In genomic region chr8:119156454-119156921, GRCm38 (mm10) we compare ENCODE assay signal across 19 mouse cellular contexts.
A peak's percentile ranks its signal among the peaks of the same experiment; 100 is the strongest.
DNase-seq lines count a peak whose midpoint lies in the region; ATAC-seq and TF ChIP-seq lines count a peak whose summit lies in the region.
"Had no signal": no experiment of that assay in that cellular context is flagged by ENCODE, and none has a peak within 500 bp of the region (broad histone marks: within the 10 kb centered on the region; RNA-seq: fewer than 3 reads in every experiment).

No protein-coding gene starts in this region.

- no peak for TF ChIP-seq CTCF in hindbrain, postnatal 0 days (IDR thresholded peaks at IDR 0.05; ENCODE audit: low read depth)
- no peak for TF ChIP-seq CTCF in brain, embryonic 14.5 days (IDR thresholded peaks at IDR 0.05; ENCODE audit: borderline replicate concordance, extremely low read depth, insufficient read depth, insufficient read length)

- H3K9ac ChIP-seq in hindbrain, postnatal 0 days (replicated peaks; ENCODE audit: low read length): no peak overlapping the region
- H3K9ac ChIP-seq in hindbrain, embryonic 14.5 days: no peak overlapping the region
- H3K9ac ChIP-seq: forebrain, embryonic 12.5 days; limb, embryonic 13.5 days; liver, embryonic 12.5 days; midbrain, embryonic 13.5 days had no signal

- ATAC-seq in hindbrain, postnatal 0 days: peak; percentile 40
- ATAC-seq in hindbrain, embryonic 14.5 days (ENCODE audit: low FRiP score): no peak
- ATAC-seq: liver, embryonic 12.5 days had no signal

- H3K4me2 ChIP-seq in hindbrain, postnatal 0 days (ENCODE audit: low read depth, low read length): no peak overlapping the region
- no peak overlapping the region for H3K4me2 ChIP-seq in hindbrain, embryonic 14.5 days (replicated peaks)
- H3K4me2 ChIP-seq: forebrain, embryonic 12.5 days; heart, embryonic 11.5 days; limb, embryonic 13.5 days; liver, embryonic 12.5 days; midbrain, embryonic 13.5 days had no signal

- H3K27ac ChIP-seq in hindbrain, postnatal 0 days: no peak overlapping the region
- no peak overlapping the region for H3K27ac ChIP-seq in hindbrain, embryonic 14.5 days
- H3K27ac ChIP-seq: forebrain, embryonic 12.5 days; limb, embryonic 13.5 days; liver, embryonic 12.5 days; midbrain, embryonic 13.5 days had no signal

- no peaks in the 10 kb centered on the region for H3K36me3 ChIP-seq in hindbrain, postnatal 0 days (ENCODE audit: insufficient read depth, low read length)
- no peaks in the 10 kb centered on the region for H3K36me3 ChIP-seq in hindbrain, embryonic 14.5 days (replicated peaks; ENCODE audit: control insufficient read depth, insufficient read depth)
- H3K36me3 ChIP-seq: forebrain, embryonic 12.5 days; limb, embryonic 13.5 days; liver, embryonic 12.5 days; midbrain, embryonic 13.5 days had no signal

- no peak overlapping the region for H3K4me3 ChIP-seq in hindbrain, postnatal 0 days (ENCODE audit: low read length)
- H3K4me3 ChIP-seq in hindbrain, embryonic 14.5 days (replicated peaks; ENCODE audit: low read length): no peak overlapping the region
- H3K4me3 ChIP-seq: forebrain, embryonic 12.5 days; limb, embryonic 13.5 days; liver, embryonic 12.5 days; midbrain, embryonic 13.5 days had no signal

- DNase-seq in hindbrain, postnatal 0 days (ENCODE audit: low spot score): peak; percentile 65
- DNase-seq in hindbrain, embryonic 14.5 days (ENCODE audit: low spot score): no peak
- DNase-seq in brain, embryonic 14.5 days (ENCODE audit: low read depth): peak; percentile 54
- DNase-seq in layer of hippocampus, adult 18-20 months (ENCODE audit: low spot score in 2 of 2): peak; percentile 57 to 87
- peak; percentile 64 to 69 for DNase-seq in layer of hippocampus, postnatal 14 days (ENCODE audit: low spot score in 2 of 2)
- DNase-seq in kidney, postnatal 14 days: no peak
- DNase-seq in urinary bladder, postnatal 4 days (ENCODE audit: low spot score in 2 of 2): no peak
- DNase-seq: adrenal gland, adult 8-10 months; cerebellum, adult 8-10 months; gastrocnemius, postnatal 14 days; heart, adult 11 months; kidney, adult 11 months; lung, adult 2 months; thymus, postnatal 25 days had no signal

- 41% methylated on average over 6 of the region's 6 CpGs for WGBS in hindbrain, postnatal 0 days
- WGBS in hindbrain, embryonic 14.5 days: 47% methylated on average over 6 of the region's 6 CpGs

- no peaks in the 10 kb centered on the region for H3K27me3 ChIP-seq in hindbrain, postnatal 0 days (ENCODE audit: insufficient read depth, low read length)
- no peaks in the 10 kb centered on the region for H3K27me3 ChIP-seq in hindbrain, embryonic 14.5 days (ENCODE audit: control insufficient read depth, insufficient read depth, low read length)
- H3K27me3 ChIP-seq: forebrain, embryonic 12.5 days; limb, embryonic 13.5 days; liver, embryonic 12.5 days; midbrain, embryonic 13.5 days had no signal

- no peak for TF ChIP-seq POLR2A in brain, embryonic 14.5 days (IDR thresholded peaks at IDR 0.05; ENCODE audit: borderline replicate concordance, extremely low read depth, insufficient read depth, insufficient read length, poor library complexity, severe bottlenecking)

- no peaks in the 10 kb centered on the region for H3K9me3 ChIP-seq in hindbrain, postnatal 0 days (ENCODE audit: low read length)
- no peaks in the 10 kb centered on the region for H3K9me3 ChIP-seq in hindbrain, embryonic 14.5 days (ENCODE audit: control insufficient read depth, low read length)
- H3K9me3 ChIP-seq: forebrain, embryonic 12.5 days; limb, embryonic 13.5 days; midbrain, embryonic 13.5 days had no signal

- 0 out of 2 replicates have a peak, but pooled peaks cover 6% of the 10 kb centered on the region for H3K4me1 ChIP-seq in hindbrain, postnatal 0 days (ENCODE audit: insufficient read depth, low read length)
- H3K4me1 ChIP-seq in hindbrain, embryonic 14.5 days (replicated peaks; ENCODE audit: control insufficient read depth, insufficient read depth, low read length): peaks cover 5% of the 10 kb centered on the region; the same call in 1 of the 2 replicates
- H3K4me1 ChIP-seq: limb, embryonic 13.5 days; liver, embryonic 12.5 days had no signal

Comparison
In these comparisons a context has a peak if more than half of its experiments do, and no peak if none do; other contexts are left out.
1. DNase-seq: peak in hindbrain, postnatal 0 days (single experiment), brain, embryonic 14.5 days (single experiment), layer of hippocampus, adult 18-20 months (2 of 2) and layer of hippocampus, postnatal 14 days (2 of 2); none in hindbrain, embryonic 14.5 days (single experiment), kidney, postnatal 14 days (single experiment) and urinary bladder, postnatal 4 days (0 of 2).